Mouse (Mus musculus) brain, embryonic 14.5 days (tissue): ENCODE measurements at regions not wholly inside any gene's neighbourhood (a gene's known extent, or its start where the extent isn't known, plus 50 kb on each side); places are given as distances from the start of the nearest gene placed in this dataset.

ENCODE experiments used
- CTCF ChIP-seq: fragments of 200-500 bp; IDR thresholded peaks from 2 replicates; pipeline ENCODE4 v1.5.1; 2012; ENCODE audit warnings: inconsistent platforms, mild to moderate bottlenecking, moderate library complexity, borderline replicate concordance; ENCODE audit not compliant: insufficient read depth, insufficient read length; ENCODE audit errors: extremely low read depth
- POLR2A ChIP-seq: fragments of 200-500 bp; IDR thresholded peaks from 2 replicates; pipeline ENCODE4 v1.6.1; 2012; ENCODE audit warnings: mild to moderate bottlenecking, inconsistent platforms, borderline replicate concordance; ENCODE audit not compliant: poor library complexity, insufficient read depth, insufficient read length, severe bottlenecking; ENCODE audit errors: extremely low read depth

GRCm38 (mm10) chr17:83902091-83902490 is 54.3 kb upstream of the Haao start:
- no peak for TF ChIP-seq POLR2A
- TF ChIP-seq CTCF, result no peak
